Mouse (Mus musculus) right cerebral cortex, postnatal 4 days (tissue): ENCODE measurements around the gene Rras.

Experiments
- DNase-seq: peaks from one replicate; pipeline ENCODE4 v3.0.0-alpha.2; 2022

Gene Rras

DNA sequence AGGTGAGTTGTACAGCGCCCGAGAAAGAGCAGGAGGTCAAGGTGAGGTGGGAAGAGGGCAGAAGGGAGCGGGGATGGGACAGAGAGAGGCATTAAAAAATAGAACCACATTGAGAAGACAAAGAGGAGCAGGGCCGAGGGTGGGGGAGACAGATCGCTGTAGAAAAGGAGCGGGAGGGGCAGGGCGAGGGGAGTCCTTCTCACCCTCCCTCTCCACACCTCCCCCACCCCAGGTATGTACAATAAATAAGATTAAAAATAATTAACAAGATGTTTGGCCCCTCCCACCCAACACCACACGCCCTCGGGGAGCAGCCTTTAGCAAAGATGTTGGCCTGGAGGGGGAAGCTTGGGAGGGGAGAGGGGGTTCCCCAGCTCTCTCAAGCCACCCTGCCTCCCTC is 10.0 kb downstream of the Rras start:
- no peak for DNase-seq

DNA sequence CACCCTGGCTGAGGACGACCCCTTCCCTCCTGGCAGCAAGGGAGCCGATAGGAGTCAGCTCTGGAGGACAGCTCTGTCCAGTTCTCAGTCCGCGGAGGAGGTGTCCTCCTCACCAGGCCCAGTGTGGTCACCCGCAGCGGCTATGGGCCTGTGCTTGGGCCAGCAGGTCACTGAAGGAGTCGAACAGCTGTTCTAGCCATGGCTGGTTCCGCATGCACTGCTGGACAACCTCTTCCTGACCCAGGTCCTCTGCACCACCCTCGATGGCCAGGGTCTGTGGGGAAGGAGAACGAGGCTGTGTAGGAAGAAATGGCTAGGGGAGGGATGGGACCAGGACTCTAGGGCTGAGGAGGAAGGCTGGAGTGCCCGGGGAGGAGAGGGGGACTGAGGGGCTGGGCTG is 10.6 kb downstream of the Rras start:
- DNase-seq, result no peak

DNA sequence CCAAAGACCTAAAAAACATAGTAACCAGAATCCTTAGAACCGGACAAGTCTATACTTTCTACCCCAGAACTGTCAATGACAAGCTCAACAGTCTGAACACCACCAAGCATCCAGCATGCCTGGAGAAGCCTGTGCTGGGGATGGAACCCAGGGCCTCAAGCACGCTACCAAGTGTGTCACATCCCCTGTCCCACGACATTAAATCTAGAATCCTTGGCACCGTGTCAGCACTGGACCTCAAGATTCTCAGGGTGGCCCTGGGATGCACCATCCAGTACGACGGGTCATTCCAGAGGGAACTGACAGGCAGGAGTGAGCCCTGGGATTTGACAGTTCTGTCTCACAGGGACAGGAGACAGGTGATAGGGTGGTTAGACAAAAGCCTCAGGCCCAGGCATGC is 12.2 kb downstream of the Rras start:
- no peak for DNase-seq

DNA sequence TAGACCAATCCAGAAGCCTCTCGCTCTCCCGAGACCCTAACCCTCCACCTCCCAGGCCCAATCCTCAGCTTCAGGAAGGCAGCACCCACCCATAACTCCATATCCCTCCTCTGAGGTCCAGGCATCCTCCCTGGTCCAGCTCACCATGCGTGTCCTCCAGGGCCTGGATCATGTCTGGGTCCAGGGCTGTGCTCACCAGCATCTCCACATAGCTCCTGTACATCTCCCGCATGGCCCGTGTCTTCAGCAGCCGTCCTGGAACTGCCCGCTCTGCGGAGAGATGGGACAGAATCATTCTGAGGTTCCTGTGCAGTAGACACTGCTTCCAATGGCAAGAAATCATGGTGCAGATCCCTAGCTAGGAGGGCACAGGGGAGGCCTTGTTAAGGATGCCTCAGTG is 13.1 kb downstream of the Rras start:
- no peak for DNase-seq

DNA sequence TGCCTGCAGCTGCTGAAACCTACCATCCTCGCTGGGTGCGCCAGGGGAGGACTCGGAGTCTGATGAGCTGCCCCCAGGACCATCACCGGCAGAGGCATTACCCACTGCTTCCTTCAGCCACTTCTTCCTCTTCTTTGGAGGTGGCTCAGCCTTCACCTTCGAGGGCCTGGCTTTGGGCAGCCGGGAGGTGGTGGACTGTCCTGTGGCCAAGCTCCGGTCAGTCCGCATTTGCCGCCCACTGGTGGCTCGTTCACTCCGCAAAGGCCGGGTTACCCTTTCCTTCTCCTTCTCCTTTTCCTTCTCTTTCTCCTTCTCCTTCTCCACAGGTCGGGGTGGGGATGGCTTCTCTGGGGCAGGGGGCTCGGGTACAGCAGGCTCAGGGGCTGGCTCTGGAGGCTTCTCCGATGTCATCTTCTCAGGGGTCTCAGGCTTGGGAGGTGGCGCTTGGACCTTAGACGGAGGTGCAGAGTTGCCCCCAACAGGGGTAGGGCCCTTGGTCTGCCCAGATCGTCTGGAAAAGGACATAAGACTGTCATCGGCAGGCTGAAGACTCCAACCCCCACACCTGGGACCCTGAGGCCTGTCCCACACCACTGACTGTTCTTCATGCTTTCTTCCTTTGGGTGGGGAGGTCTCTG is 16.1 kb downstream of the Rras start:
- no peak for DNase-seq

DNA sequence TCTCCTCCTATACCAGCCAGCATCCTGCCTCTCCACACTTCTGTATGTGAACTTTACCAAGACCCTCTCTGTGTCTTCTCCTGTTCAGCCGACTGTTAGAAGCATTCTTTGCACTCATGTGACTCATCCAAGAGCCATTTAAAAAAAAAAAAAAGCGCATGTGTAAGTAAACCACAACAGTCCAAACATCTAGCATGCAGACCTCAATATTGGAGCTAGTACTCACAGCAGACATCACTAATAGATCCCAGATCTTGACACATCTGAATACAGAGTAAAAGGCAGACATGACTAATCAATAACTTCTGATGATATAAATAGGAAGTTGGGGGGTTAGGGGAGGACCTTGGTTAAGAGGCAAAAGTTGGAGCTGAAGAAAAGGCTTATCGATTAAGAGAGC is 17.9 kb downstream of the Rras start:
- no peak for DNase-seq

DNA sequence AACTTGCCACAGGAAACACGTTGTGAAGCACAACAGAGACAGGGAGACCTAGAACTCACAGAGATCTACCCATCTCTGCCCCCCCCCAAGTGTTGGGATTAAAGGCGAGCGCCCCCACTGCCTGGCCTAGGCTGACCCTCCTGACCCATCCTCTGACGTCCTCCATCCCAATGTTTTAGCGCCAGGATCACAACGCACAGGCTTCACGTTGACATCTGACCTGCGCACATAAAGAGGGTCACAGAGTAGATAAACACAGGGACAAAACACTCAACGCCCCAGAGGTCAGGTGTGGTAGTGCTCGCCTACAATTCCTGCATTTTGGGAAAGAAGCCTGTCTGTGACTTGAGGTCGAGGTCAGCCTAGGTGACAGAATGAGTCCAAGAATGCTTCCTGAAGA is 18.9 kb downstream of the Rras start:
- DNase-seq, result no peak

DNA sequence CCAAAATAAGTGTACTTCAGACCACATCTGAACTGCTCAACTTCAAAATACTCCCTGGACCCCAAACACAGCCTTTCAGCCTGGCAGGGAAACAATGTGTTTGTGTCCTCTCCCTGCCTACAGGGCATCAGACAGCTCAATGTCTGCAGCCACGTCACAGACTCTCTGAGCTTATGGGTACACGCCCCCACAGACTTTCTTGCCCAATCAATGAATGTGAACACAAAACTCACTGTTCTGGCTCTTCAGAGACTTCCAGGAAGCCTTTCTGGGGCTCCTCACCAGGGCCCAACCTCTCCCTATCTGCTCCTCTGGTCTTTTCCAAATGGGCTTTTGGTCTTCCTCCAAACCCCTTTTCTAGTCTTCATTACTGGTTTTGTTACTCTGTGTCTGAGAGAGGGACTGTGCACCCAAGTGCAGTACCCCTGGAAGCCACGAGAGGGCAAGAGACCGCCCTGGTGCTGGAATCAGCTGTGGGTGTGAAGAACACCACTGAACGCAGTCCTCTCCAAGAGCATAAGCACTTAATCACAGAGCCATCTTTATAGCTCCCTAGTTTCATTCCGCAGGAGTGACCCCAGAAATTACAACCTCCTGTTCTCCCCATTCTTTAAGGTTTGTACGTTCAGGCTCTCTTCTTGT is 20.1 kb downstream of the Rras start:
- DNase-seq, result peak; percentile 55

DNA sequence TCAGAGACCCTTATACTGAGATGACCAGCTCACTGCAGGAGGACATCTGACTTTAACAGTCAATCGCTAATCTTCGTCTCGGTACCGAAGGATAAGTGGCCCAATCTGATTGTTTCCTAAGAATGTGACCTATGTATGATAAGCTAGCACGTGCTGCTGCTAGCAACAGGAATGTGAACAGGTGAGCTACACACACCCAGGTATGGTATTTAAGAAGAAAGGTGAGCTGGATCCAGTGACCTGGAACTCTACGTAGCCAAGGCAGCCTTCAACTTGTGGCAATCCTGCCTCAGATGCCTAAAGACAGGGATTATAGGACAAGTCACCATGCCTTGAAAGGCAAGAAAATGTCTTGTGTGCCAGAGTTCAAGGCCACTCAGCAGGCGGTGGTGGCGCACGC is 20.6 kb downstream of the Rras start:
- DNase-seq, result no peak

DNA sequence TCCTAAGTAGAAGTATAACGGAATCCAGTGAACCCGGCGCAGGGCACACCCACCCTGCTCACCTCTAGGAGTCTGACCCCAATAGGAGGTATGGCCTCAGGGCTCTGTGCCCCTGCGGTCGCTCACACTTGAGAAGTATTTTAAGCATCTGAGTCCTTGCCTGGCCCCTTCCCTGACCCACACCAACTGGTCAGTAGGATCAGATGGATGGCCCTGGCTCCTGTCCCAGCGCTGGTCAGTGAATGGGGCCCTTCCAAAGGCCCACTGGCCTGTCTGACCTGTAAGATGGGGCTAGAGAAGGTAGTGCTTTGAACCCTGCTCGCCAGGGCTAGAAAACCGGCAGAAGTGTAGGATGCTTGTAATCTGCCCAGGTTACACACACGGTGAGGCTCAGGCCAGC is 23.1 kb downstream of the Rras start:
- DNase-seq, result no peak

DNA sequence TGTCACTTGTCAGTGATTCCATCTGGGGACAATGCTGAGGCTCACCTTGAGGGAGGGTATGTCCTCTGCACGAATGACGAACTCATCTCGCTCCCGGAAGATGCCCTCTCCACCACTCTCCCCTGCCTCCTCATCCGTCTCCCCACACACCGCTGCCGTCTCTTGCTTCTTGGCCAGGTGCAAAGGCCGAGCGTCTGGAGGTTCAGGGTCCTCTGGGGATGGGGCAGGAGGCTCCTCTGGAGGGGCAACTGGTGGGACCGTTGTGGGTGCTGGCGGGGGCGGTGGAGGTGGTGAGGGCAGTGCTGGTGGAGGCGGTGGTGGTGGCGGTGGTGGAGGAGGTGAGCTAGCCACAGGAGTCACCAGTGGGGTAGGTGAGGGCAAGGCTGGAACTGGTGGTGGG is 25.5 kb downstream of the Rras start:
- no peak for DNase-seq

DNA sequence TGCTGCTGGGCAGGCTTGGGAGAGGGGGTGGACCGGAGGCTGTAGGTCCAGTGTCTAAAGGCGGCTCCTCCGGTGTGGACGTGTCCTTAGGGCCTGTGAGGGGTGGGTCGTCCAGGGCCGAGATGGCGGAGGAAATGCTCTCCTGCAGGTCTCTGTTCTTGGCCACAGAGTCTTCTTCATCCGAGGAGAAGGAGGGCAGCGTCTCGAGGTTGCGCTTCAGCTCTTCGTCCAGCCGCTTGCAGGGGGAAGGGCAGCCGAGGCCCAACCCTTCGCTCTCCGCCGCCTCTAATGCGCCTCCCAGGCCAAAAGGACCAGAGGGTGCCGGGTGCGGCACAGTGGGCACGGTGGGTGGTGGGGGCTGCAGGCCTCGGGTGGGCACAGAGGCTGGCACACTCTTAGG is 28.0 kb downstream of the Rras start:
- DNase-seq, result no peak

DNA sequence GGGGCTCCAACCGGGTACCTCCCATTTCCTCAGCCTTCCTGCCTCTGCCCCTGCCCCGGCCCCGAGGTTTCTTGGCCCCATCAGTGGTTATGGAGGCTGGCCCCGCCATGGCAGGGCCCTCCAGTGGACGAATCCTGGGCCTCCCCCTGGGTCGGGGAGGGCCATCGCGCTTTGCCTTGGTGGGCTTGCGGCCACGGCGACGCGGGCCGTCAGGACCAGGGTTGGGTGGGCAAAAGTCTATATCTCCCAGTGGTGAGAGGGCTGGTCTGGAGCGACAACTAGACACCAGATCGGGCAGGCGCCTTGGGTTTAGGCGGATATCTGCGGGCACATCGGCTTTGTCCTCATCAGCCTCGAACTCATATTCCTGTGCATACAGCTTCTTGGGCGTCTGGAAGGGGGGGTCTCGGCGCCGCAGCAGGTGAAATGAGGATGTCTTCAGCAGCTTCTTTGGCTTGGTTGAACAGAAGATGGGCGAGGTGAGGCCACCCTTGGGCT is 29.1 kb downstream of the Rras start:
- DNase-seq, result no peak

DNA sequence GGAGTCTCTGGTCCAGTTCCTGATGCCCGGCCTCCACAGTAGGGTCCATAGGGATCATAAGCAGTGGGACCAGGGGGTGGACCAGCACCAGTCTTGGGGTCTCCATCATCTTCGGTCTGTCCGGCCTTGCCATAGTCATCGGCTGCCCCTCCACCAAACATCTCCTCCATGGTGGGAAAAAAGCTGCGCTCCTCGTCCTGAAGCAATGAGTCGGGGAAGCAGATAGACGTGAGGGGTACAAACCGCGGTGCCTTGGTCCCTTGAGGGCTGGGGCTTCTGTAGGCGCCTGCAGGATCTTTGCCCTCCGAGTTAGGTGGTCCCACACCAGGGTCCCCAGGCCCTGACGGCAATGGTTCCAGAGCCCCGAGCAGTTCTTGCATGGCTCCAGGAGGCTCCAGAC is 29.7 kb downstream of the Rras start:
- DNase-seq, result no peak

DNA sequence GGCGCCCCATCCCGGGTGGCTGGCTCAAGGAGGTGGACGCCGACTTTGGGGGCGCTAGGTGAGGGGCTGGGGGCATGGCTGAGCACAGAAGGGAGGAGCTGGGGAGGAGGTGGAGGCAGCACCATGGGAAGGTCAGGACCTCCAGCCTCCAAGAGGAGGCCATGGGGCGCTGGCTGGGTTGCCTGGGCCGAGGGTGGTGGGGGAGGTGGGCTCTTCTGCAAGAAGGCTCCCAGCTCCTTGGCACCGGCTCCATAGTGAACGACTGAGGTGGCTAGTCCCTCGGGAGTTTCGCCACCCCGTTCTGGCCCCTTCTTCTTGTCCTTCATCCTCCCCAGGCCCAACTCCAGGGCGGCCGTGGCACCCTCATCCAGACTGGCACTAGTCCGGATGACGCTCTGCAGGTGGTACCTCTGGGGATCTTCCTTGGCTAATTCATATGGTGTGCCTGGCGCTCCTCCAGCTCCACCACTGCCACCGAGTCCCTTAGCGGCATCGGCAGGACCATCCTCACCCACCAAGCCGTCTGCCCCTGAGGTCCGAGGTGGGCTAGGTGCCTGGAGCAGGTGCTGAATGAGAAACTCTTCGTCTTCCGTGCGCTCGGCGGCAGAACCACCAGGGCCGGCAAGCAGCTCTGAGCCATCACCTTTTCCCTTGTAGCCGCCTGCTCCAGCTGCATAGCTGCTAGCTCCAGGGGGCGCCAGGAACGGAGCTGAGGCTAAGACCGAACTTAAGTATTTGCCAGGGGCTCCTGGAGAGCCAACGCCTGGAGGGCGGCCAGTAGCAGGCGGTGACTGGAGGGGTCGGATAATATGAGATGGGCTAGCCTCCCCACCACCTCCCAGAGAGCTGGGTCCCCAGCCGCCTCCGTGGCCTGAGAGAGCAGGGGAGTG is 30.5 kb downstream of the Rras start:
- DNase-seq, result no peak

DNA sequence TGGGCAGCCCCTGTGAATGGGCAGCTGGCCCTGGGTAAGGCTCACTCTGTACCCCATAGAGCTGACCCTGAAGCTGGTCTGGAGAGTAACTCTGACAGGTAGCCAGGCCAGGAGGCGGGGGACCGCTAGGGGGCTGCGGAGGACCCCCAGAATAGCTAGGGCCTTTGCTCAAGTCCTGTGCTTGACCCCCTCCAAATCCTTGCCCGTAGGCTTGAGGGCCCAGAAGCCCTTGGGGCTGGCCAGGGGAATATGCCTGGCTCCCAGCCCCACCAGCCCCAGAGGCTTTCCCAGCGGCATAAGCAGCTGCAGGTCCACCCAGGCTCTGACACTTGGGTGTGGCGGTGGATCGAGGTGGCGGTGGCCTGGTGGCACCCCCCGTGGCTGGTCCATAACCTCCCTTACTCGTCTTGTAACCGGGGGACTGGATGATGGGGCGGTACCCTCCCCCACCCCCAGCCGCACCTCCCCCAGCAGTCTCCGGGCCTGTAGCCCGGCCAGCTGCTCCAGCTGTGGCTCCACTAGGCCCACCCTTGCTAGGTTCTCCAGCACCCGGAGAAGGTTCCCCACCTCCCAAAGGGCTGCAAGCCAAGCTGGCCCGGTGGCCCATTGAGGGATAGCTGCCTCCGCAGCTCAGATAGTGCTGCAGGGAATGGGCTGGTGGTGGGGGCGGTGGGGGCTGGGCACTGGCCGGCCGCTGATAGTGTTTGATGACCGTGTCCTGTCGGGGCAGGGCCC is 31.3 kb downstream of the Rras start:
- no peak for DNase-seq

DNA sequence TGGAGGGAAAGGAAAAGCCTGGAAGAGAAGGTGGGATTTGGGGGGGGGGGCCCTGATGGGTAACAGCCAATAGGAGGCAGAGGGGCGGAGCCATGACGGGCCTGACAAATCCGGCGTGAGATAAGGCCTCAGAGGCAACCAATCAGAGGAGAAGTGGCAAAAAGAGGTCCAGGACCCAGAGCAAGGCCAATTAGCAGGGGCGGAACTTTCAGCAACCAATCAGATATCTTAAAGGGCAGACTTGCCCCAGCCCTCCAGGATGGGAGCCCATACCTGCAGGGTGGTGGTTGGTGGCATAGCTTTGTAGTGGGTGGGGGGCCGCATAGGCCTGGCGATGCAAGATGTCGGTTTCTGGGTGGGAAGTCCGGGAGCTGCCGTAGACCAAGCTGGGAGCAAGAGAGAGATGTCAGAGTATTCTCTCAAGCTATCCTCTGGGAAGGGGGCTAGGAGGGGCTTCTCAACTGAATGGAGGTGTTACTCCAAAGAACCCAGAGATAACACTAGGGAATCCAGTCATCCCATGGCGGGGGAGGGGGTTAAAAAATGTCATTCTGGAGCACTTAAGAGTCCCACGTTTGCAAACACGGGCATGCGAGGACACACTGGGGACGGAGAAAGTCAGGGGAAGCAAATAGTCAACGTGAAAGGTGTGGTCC is 33.3 kb downstream of the Rras start:
- peak; percentile 73 for DNase-seq

DNA sequence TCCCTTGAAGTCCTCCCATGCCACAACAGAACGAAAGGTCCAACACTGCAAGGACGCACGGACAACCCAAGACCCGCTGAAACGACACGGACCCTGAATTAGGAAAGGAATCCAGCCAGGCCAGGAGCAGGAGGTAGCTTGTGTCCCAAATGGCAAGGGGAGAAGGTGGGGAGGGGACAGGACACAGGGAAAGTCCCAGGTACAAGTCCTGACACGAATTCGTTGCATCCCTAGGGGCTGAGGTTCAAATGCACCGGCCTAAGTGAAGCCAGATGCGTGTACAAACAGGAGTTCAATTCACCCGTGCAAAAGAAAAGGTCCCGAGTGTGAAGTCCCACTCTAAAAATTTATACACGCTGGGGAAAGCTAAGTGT is 33.8 kb downstream of the Rras start:
- no peak for DNase-seq

DNA sequence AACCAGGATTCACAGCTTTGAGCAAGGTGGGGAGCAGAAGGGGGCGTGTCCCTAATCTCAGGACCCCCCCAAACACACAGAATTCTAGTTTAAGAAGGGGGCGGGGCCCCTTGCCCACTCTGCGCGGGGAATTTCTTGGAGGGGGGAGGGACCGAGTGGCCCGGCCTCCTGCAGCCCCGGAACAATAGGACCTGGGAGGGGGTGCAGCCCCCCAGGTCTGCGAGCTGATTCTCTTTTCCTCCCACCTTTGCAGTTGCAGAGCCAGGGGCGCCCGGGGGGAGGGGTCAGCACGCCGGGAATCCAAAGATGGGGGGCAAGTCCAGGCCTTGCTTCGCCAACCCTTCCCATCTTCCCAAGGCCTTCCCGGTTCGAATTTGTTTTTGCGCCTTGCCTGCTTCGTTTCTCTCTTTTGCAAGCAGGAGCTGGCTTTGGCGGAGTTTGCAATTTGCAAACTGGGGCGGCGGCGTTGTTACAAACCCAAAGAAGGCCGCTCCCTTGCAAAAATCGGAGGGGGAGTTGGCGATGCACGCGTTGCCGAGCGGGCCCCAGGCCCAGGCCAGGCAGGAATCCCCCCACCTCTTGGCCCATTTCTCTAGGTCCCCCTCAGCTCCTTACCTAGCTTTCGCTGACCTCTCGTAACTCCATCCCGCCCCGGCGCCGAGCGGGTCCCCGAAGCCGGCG is 34.6 kb downstream of the Rras start:
- DNase-seq, result peak; percentile 59

DNA sequence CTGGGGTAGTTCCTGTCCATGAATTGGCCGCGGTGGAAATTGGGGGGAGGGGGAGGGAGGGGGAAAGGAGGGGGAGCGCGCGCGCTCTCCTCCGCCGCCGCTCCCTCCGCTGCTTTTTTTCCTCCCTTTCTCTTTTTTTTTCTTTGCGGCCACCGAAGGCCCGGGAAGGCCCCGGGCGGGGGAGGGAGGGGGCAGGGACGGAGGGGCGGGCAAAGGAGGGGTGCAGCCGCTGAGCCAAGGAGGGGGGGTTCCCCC is 35.0 kb downstream of the Rras start, which contains the start of gene Prr12:
Prr12 (minus strand) TSS at position 20 of the 255 bp plus-strand sequence.
- DNase-seq, result no peak

DNA sequence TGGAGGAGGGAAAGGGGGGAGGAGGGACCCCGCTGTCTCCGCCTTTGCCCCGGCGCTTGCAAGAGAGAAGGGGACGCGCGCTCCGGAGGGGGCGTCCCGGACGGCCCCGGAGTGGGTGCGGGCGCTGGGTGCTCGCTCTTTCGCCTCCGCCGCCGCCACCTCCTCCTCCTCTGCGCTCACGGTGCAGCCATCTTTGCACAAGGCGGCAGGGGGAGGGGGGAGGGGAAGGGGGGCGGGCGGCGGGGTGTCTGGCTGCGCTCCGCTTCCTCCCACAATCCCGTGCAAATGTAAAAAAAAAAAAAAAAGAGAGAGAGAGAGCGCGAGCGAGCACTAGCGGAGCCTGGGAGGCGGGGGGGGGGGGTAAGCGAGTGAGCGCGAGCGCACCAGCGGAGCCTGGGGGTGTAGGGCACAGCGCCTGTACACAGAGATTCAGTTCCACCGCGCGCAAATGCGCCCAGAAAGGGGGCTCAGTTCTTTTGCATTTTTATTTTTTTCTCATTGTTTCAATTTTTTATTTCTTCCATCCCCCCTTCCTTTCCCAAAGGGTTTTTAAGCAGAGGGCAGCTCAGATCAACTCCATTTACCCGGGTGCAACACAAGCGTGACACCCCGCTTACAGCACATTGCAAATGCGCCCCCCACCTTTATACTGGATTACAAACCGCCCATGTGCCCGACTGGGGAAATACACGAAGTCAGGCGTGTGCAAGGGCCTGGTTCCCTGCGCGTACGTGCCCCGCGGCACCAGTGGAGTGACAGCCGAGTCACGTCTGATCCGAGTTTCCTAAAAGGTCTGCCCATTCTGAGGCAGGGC is 35.6 kb downstream of the Rras start:
- DNase-seq, result peak; percentile 68
